ENCODE assay signal across 8 mouse cellular contexts in genomic region chr19:26465228-26465627, GRCm38 (mm10).
A peak's percentile ranks its signal among the peaks of the same experiment; 100 is the strongest.
DNase-seq lines count a peak whose midpoint lies in the region; ATAC-seq and TF ChIP-seq lines count a peak whose summit lies in the region.

No protein-coding gene starts in this region.

- H3K9me3 ChIP-seq in midbrain, embryonic 14.5 days (ENCODE audit: control insufficient read depth, low read length): no peaks in the 10 kb centered on the region
- H3K9me3 ChIP-seq in midbrain, embryonic 16.5 days (replicated peaks; ENCODE audit: control insufficient read depth, low read length, poor library complexity, severe bottlenecking): no peaks in the 10 kb centered on the region
- no peaks in the 10 kb centered on the region for H3K9me3 ChIP-seq in neural tube, embryonic 15.5 days (replicated peaks)

- H3K27ac ChIP-seq in midbrain, embryonic 14.5 days (replicated peaks; ENCODE audit: low read depth, low read length): no peak overlapping the region
- no peak overlapping the region for H3K27ac ChIP-seq in midbrain, embryonic 16.5 days (ENCODE audit: low read length)
- no peak overlapping the region for H3K27ac ChIP-seq in cortical plate, adult 2 months (ENCODE audit: insufficient read depth, low read length)
- H3K27ac ChIP-seq in neural tube, embryonic 15.5 days (replicated peaks): no peak overlapping the region

- H3K27me3 ChIP-seq in midbrain, embryonic 14.5 days (ENCODE audit: control insufficient read depth, insufficient read depth, low read length): no peaks in the 10 kb centered on the region
- no peaks in the 10 kb centered on the region for H3K27me3 ChIP-seq in midbrain, embryonic 16.5 days (ENCODE audit: control insufficient read depth, insufficient read depth, low read depth, low read length)
- no peaks in the 10 kb centered on the region for H3K27me3 ChIP-seq in neural tube, embryonic 15.5 days (replicated peaks)

- ATAC-seq in midbrain, embryonic 14.5 days (ENCODE audit: low FRiP score, low TSS enrichment): no peak
- no peak for ATAC-seq in midbrain, embryonic 16.5 days
- peak; percentile 55; the same call in 1 of the 2 replicates for ATAC-seq in neural tube, embryonic 15.5 days (ENCODE audit: low FRiP score)

- peak; percentile 17 for DNase-seq in heart, postnatal 4 days
- no peak for DNase-seq in heart, adult 9 months (ENCODE audit: low spot score in 2 of 2)
- DNase-seq in midbrain, embryonic 14.5 days: peak; percentile 71
- no peak for DNase-seq in ovary, adult 18-20 months (ENCODE audit: low spot score)
- DNase-seq in heart, adult 18-20 months: no peak

- no peak overlapping the region for H3K4me3 ChIP-seq in midbrain, embryonic 14.5 days (replicated peaks; ENCODE audit: low read depth, low read length)
- no peak overlapping the region for H3K4me3 ChIP-seq in midbrain, embryonic 16.5 days (ENCODE audit: low read depth, low read length)
- no peak overlapping the region for H3K4me3 ChIP-seq in cortical plate, adult 2 months (ENCODE audit: insufficient read depth, low read length)
- no peak overlapping the region for H3K4me3 ChIP-seq in neural tube, embryonic 15.5 days (replicated peaks)

- no peak overlapping the region for H3K9ac ChIP-seq in midbrain, embryonic 14.5 days (replicated peaks; ENCODE audit: low read length)
- no peak overlapping the region for H3K9ac ChIP-seq in midbrain, embryonic 16.5 days (ENCODE audit: low read depth, low read length)
- H3K9ac ChIP-seq in neural tube, embryonic 15.5 days (replicated peaks): no peak overlapping the region

- WGBS in midbrain, embryonic 14.5 days: 53% methylated on average over 2 of the region's 2 CpGs
- WGBS in midbrain, embryonic 16.5 days: 53% methylated on average over 2 of the region's 2 CpGs
- WGBS in neural tube, embryonic 15.5 days: 42% methylated on average over 2 of the region's 2 CpGs

- peaks cover 4% of the 10 kb centered on the region for H3K4me1 ChIP-seq in midbrain, embryonic 14.5 days (ENCODE audit: control insufficient read depth, insufficient read depth, low read length)
- peaks cover 10% of the 10 kb centered on the region for H3K4me1 ChIP-seq in midbrain, embryonic 16.5 days (ENCODE audit: control insufficient read depth, insufficient read depth, low read length)
- peaks cover 4% of the 10 kb centered on the region; the same call in 1 of the 2 replicates for H3K4me1 ChIP-seq in cortical plate, adult 2 months (ENCODE audit: control insufficient read depth, insufficient read depth, low read length)
- peaks cover 15% of the 10 kb centered on the region for H3K4me1 ChIP-seq in neural tube, embryonic 15.5 days

- peak; percentile 42; the same call in 1 of the 2 replicates for TF ChIP-seq CTCF in cortical plate, adult 2 months (IDR thresholded peaks at IDR 0.05; ENCODE audit: extremely low read depth, insufficient read depth, low read length)

- TF ChIP-seq POLR2A in cortical plate, adult 2 months (IDR thresholded peaks at IDR 0.05; ENCODE audit: extremely low read depth, insufficient read depth, low read length): no peak

- no peak overlapping the region for H3K4me2 ChIP-seq in midbrain, embryonic 14.5 days (ENCODE audit: low read length)
- no peak overlapping the region for H3K4me2 ChIP-seq in midbrain, embryonic 16.5 days (ENCODE audit: low read length)
- H3K4me2 ChIP-seq in neural tube, embryonic 15.5 days: no peak overlapping the region

- no peaks in the 10 kb centered on the region for H3K36me3 ChIP-seq in midbrain, embryonic 14.5 days (ENCODE audit: control insufficient read depth, insufficient read depth, low read length)
- no peaks in the 10 kb centered on the region for H3K36me3 ChIP-seq in midbrain, embryonic 16.5 days (ENCODE audit: control insufficient read depth, insufficient read depth, low read length)
- H3K36me3 ChIP-seq in neural tube, embryonic 15.5 days: no peaks in the 10 kb centered on the region

Comparison
In these comparisons a context has a peak if more than half of its experiments do, and no peak if none do; other contexts are left out.
1. DNase-seq: peak in heart, postnatal 4 days (single experiment) and midbrain, embryonic 14.5 days (single experiment); none in heart, adult 9 months (0 of 2), ovary, adult 18-20 months (single experiment) and heart, adult 18-20 months (0 of 2).